Mouse (Mus musculus) C2C12 (cell line): ENCODE measurements around the gene Bcl2.

ENCODE experiments used
- CEBPB ChIP-seq: IDR thresholded peaks from one replicate; pipeline ENCODE4 v1.6.1; 2011; ENCODE audit warnings: low read depth, mild to moderate bottlenecking, control low read depth, moderate library complexity
- CTCF ChIP-seq: IDR thresholded peaks from one replicate; pipeline ENCODE4 v1.5.1; 2011; ENCODE audit not compliant: control insufficient read depth, insufficient read depth, insufficient read length
- MYOD1 ChIP-seq: IDR thresholded peaks from one replicate; pipeline ENCODE4 v1.6.1; 2011; ENCODE audit warnings: low read depth; ENCODE audit not compliant: control insufficient read depth, insufficient read length
- MYOG ChIP-seq: IDR thresholded peaks from one replicate; pipeline ENCODE4 v1.6.1; 2011; ENCODE audit not compliant: control insufficient read depth, insufficient read length; ENCODE audit errors: extremely low read depth
- USF1 ChIP-seq: IDR thresholded peaks from one replicate; pipeline ENCODE4 v1.6.1; 2011; ENCODE audit warnings: low read depth, mild to moderate bottlenecking, control low read depth, moderate library complexity

DNA sequence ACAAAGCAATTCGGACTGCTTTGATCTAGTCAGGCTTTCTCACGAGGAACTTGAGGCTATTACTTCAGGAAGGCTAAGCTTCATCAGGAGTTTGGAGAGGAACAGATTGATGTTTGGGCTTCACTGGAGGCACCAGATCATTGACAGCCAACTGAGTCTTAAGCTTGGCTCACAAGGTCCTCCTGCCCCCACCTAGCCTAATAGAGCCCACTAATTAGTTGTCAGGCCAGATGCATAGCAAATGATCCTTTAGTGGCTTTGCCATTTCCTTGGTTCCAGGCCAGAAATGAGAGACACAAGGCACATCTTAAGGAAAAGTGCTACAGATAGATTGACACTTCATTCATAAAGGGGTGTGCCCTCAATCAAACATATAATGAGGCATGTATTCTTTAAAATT is 216.1 kb downstream of the Bcl2 start:
- TF ChIP-seq MYOG (no peak), CTCF (no peak), USF1 (no peak), CEBPB (no peak), MYOD1 (no peak)
